Mouse (Mus musculus): Measurements from ENCODE around the gene Npas3. TPM values are rescaled to one million over a fixed set of nuclear protein-coding genes. Genes with fewer than 3 reads are reported as not detected.

Npas3 gene
- polyA plus RNA-seq, 1 experiment from 2014 or later: 17.7 TPM

DNA sequence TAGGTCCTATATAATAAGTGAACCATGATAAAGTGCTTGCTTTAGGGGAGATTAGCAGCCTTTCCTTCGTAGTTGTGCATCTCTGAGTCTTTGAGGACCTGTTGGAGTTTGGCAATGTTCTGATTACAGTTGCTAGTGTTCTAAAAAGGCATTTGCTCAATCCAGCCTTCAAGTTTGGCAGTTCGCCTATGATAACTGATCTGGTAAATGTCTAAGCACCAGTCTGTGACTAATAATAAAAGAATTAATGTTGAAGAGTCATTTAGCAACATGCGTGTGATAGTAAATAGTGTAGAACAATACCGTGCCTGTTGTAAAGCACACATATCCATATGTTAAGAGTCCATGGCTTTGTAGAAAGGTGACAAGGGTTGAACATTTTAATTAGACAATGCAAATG is 173.2 kb downstream of the Npas3 start:
- no peak overlapping the region for H3K27ac ChIP-seq (ENCODE audit: low read length)
- H3K9me3 ChIP-seq (ENCODE audit: control insufficient read depth, low read length): no peaks in the 10 kb centered on the region
- no peaks in the 10 kb centered on the region for H3K27me3 ChIP-seq (replicated peaks; ENCODE audit: control insufficient read depth, insufficient read depth, low read length)
- H3K4me2 ChIP-seq (ENCODE audit: low read length): no peak overlapping the region
- 0 out of 2 replicates have a peak, but pooled peaks cover 2% of the 10 kb centered on the region for H3K4me1 ChIP-seq (replicated peaks; ENCODE audit: control insufficient read depth, insufficient read depth, low read length)
- no peak overlapping the region for H3K4me3 ChIP-seq (replicated peaks; ENCODE audit: low read length)
- no peak for ATAC-seq
- 60% methylated on average over 4 of the region's 4 CpGs for WGBS
- H3K36me3 ChIP-seq (ENCODE audit: control insufficient read depth, insufficient read depth): no peaks in the 10 kb centered on the region
- no peak overlapping the region for H3K9ac ChIP-seq (replicated peaks; ENCODE audit: low read depth, low read length)

GRCm38 (mm10) chr12:53423631-53424030 is 175.2 kb downstream of the Npas3 start:
- Histone ChIP-seq H3K9ac (replicated peaks; ENCODE audit: low read depth, low read length) (no peak overlapping the region), H3K27ac (ENCODE audit: low read length) (no peak overlapping the region), H3K4me1 (replicated peaks; ENCODE audit: control insufficient read depth, insufficient read depth, low read length) (0 out of 2 replicates have a peak, but pooled peaks cover 2% of the 10 kb centered on the region), H3K4me3 (replicated peaks; ENCODE audit: low read length) (no peak overlapping the region), H3K27me3 (replicated peaks; ENCODE audit: control insufficient read depth, insufficient read depth, low read length) (no peaks in the 10 kb centered on the region), H3K9me3 (ENCODE audit: control insufficient read depth, low read length) (no peaks in the 10 kb centered on the region), H3K36me3 (ENCODE audit: control insufficient read depth, insufficient read depth) (no peaks in the 10 kb centered on the region), H3K4me2 (ENCODE audit: low read length) (no peak overlapping the region)
- 60% methylated on average over 2 of the region's 2 CpGs for WGBS
- ATAC-seq: no peak

- Histone ChIP-seq H3K4me1 (replicated peaks; ENCODE audit: control insufficient read depth, insufficient read depth, low read length) (no peaks in the 10 kb centered on the region), H3K27ac (ENCODE audit: low read length) (no peak overlapping the region)
Observed at GRCm38 (mm10) chr12:53426006-53426405, 177.5 kb downstream of the Npas3 start.

DNA sequence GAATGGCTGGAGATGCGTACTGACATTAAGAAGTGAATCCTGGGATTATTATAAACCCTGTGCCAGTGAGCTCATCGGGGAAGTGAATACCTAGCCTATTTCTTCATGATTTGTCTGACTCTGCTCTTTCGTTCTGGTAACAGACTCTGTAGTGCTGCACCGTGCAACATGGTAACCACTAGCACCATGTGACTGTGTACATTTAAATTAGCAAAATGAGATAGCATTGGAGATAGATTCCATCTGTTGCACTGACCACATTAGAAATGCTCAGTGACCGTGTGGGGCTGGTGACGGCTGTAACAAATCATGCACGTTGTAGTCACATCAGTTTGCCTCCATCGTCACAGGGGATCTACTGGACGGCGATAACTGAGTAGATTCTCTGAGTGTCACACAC is 178.7 kb downstream of the Npas3 start:
- no peaks in the 10 kb centered on the region for H3K27me3 ChIP-seq (replicated peaks; ENCODE audit: control insufficient read depth, insufficient read depth, low read length)
- H3K36me3 ChIP-seq (ENCODE audit: control insufficient read depth, insufficient read depth): no peaks in the 10 kb centered on the region
- WGBS: 86% methylated on average over 10 of the region's 10 CpGs
- no peaks in the 10 kb centered on the region for H3K9me3 ChIP-seq (ENCODE audit: control insufficient read depth, low read length)
- H3K4me1 ChIP-seq (replicated peaks; ENCODE audit: control insufficient read depth, insufficient read depth, low read length): no peaks in the 10 kb centered on the region
- no peak overlapping the region for H3K27ac ChIP-seq (ENCODE audit: low read length)
- no peak overlapping the region for H3K9ac ChIP-seq (replicated peaks; ENCODE audit: low read depth, low read length)
- no peak overlapping the region for H3K4me2 ChIP-seq (ENCODE audit: low read length)
- ATAC-seq: no peak
- H3K4me3 ChIP-seq (replicated peaks; ENCODE audit: low read length): no peak overlapping the region

More at GRCm38 (mm10) chr12:53426006-53426405, 177.5 kb downstream of the Npas3 start:
- Histone ChIP-seq H3K27me3 (replicated peaks; ENCODE audit: control insufficient read depth, insufficient read depth, low read length) (no peaks in the 10 kb centered on the region), H3K36me3 (ENCODE audit: control insufficient read depth, insufficient read depth) (no peaks in the 10 kb centered on the region), H3K9ac (replicated peaks; ENCODE audit: low read depth, low read length) (no peak overlapping the region), H3K4me2 (ENCODE audit: low read length) (no peak overlapping the region), H3K4me3 (replicated peaks; ENCODE audit: low read length) (no peak overlapping the region), H3K9me3 (ENCODE audit: control insufficient read depth, low read length) (no peaks in the 10 kb centered on the region)
- no peak for ATAC-seq
- WGBS: 92% methylated on average over 2 of the region's 2 CpGs

GRCm38 (mm10) chr12:53442029-53442428 is 193.6 kb downstream of the Npas3 start:
- Histone ChIP-seq H3K4me1 (replicated peaks; ENCODE audit: control insufficient read depth, insufficient read depth, low read length) (no peaks in the 10 kb centered on the region), H3K4me2 (ENCODE audit: low read length) (no peak overlapping the region)
- WGBS: 93% methylated on average over 2 of the region's 2 CpGs

DNA sequence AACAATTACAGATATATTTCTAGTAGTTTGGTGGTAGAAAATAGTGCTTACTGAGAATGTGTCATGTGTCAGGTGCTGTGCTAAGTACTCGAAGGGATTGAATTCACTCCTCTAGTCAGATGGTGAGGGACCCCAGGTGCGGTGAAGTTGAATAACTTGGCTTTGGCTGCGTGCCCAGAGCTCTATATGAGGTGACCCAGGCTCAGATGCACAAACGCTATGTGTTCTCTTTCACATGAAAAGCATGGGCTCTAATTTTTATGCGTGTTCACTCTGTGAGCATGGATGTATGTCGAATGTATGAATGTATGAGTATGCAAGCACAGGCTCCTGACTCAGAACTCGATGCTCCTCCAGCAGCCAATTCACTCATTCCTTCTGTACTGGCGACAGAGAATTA is 199.0 kb downstream of the Npas3 start:
- Histone ChIP-seq H3K27me3 (replicated peaks; ENCODE audit: control insufficient read depth, insufficient read depth, low read length) (no peaks in the 10 kb centered on the region), H3K4me1 (replicated peaks; ENCODE audit: control insufficient read depth, insufficient read depth, low read length) (peaks cover 13% of the 10 kb centered on the region; the same call in 1 of the 2 replicates), H3K36me3 (ENCODE audit: control insufficient read depth, insufficient read depth) (no peaks in the 10 kb centered on the region), H3K4me2 (ENCODE audit: low read length) (no peak overlapping the region), H3K27ac (ENCODE audit: low read length) (no peak overlapping the region), H3K9ac (replicated peaks; ENCODE audit: low read depth, low read length) (no peak overlapping the region), H3K4me3 (replicated peaks; ENCODE audit: low read length) (no peak overlapping the region), H3K9me3 (ENCODE audit: control insufficient read depth, low read length) (no peaks in the 10 kb centered on the region)
- ATAC-seq: no peak
- WGBS: 5% methylated on average over 8 of the region's 8 CpGs

More at GRCm38 (mm10) chr12:53442029-53442428, 193.6 kb downstream of the Npas3 start:
- no peaks in the 10 kb centered on the region for H3K9me3 ChIP-seq (ENCODE audit: control insufficient read depth, low read length)
- no peak overlapping the region for H3K9ac ChIP-seq (replicated peaks; ENCODE audit: low read depth, low read length)
- H3K27me3 ChIP-seq (replicated peaks; ENCODE audit: control insufficient read depth, insufficient read depth, low read length): no peaks in the 10 kb centered on the region
- no peak overlapping the region for H3K27ac ChIP-seq (ENCODE audit: low read length)
- no peak for ATAC-seq
- no peaks in the 10 kb centered on the region for H3K36me3 ChIP-seq (ENCODE audit: control insufficient read depth, insufficient read depth)
- H3K4me3 ChIP-seq (replicated peaks; ENCODE audit: low read length): no peak overlapping the region

- H3K9me3 ChIP-seq (ENCODE audit: control insufficient read depth, low read length): no peaks in the 10 kb centered on the region
- no peak overlapping the region for H3K9ac ChIP-seq (replicated peaks; ENCODE audit: low read depth, low read length)
- H3K4me1 ChIP-seq (replicated peaks; ENCODE audit: control insufficient read depth, insufficient read depth, low read length): peaks cover 15% of the 10 kb centered on the region; the same call in 1 of the 2 replicates
- no peak overlapping the region for H3K27ac ChIP-seq (ENCODE audit: low read length)
- ATAC-seq: peak; percentile 77
- H3K4me2 ChIP-seq (ENCODE audit: low read length): no peak overlapping the region
- WGBS: 2% methylated on average over 3 of the region's 3 CpGs
- no peaks in the 10 kb centered on the region for H3K27me3 ChIP-seq (replicated peaks; ENCODE audit: control insufficient read depth, insufficient read depth, low read length)
- H3K4me3 ChIP-seq (replicated peaks; ENCODE audit: low read length): no peak overlapping the region
- H3K36me3 ChIP-seq (ENCODE audit: control insufficient read depth, insufficient read depth): no peaks in the 10 kb centered on the region
Observed at GRCm38 (mm10) chr12:53448040-53448439, 199.6 kb downstream of the Npas3 start.

GRCm38 (mm10) chr12:53467549-53467948 is 219.1 kb downstream of the Npas3 start:
- H3K4me2 ChIP-seq (ENCODE audit: low read length): no peak overlapping the region
- no peaks in the 10 kb centered on the region for H3K36me3 ChIP-seq (ENCODE audit: control insufficient read depth, insufficient read depth)
- no peaks in the 10 kb centered on the region for H3K9me3 ChIP-seq (ENCODE audit: control insufficient read depth, low read length)
- H3K9ac ChIP-seq (replicated peaks; ENCODE audit: low read depth, low read length): no peak overlapping the region
- H3K4me1 ChIP-seq (replicated peaks; ENCODE audit: control insufficient read depth, insufficient read depth, low read length): no peaks in the 10 kb centered on the region
- H3K4me3 ChIP-seq (replicated peaks; ENCODE audit: low read length): no peak overlapping the region
- no peaks in the 10 kb centered on the region for H3K27me3 ChIP-seq (replicated peaks; ENCODE audit: control insufficient read depth, insufficient read depth, low read length)
- ATAC-seq: no peak
- H3K27ac ChIP-seq (ENCODE audit: low read length): no peak overlapping the region

- Histone ChIP-seq H3K36me3 (ENCODE audit: control insufficient read depth, insufficient read depth) (no peaks in the 10 kb centered on the region), H3K4me2 (ENCODE audit: low read length) (no peak overlapping the region), H3K4me1 (replicated peaks; ENCODE audit: control insufficient read depth, insufficient read depth, low read length) (no peaks in the 10 kb centered on the region), H3K9me3 (ENCODE audit: control insufficient read depth, low read length) (no peaks in the 10 kb centered on the region), H3K27me3 (replicated peaks; ENCODE audit: control insufficient read depth, insufficient read depth, low read length) (no peaks in the 10 kb centered on the region), H3K4me3 (replicated peaks; ENCODE audit: low read length) (no peak overlapping the region), H3K27ac (ENCODE audit: low read length) (no peak overlapping the region), H3K9ac (replicated peaks; ENCODE audit: low read depth, low read length) (no peak overlapping the region)
- ATAC-seq: no peak
Observed at GRCm38 (mm10) chr12:53474486-53474885, 226.0 kb downstream of the Npas3 start.

GRCm38 (mm10) chr12:53484924-53485323 is 236.4 kb downstream of the Npas3 start:
- no peak overlapping the region for H3K9ac ChIP-seq (replicated peaks; ENCODE audit: low read depth, low read length)
- 88% methylated on average over 6 of the region's 6 CpGs for WGBS

More at GRCm38 (mm10) chr12:53484924-53485323, 236.4 kb downstream of the Npas3 start:
- no peak overlapping the region for H3K4me3 ChIP-seq (replicated peaks; ENCODE audit: low read length)
- H3K4me1 ChIP-seq (replicated peaks; ENCODE audit: control insufficient read depth, insufficient read depth, low read length): no peaks in the 10 kb centered on the region
- H3K27me3 ChIP-seq (replicated peaks; ENCODE audit: control insufficient read depth, insufficient read depth, low read length): no peaks in the 10 kb centered on the region
- no peak overlapping the region for H3K27ac ChIP-seq (ENCODE audit: low read length)
- H3K4me2 ChIP-seq (ENCODE audit: low read length): no peak overlapping the region
- no peak for ATAC-seq
- no peaks in the 10 kb centered on the region for H3K36me3 ChIP-seq (ENCODE audit: control insufficient read depth, insufficient read depth)
- H3K9me3 ChIP-seq (ENCODE audit: control insufficient read depth, low read length): no peaks in the 10 kb centered on the region

All from forebrain, embryonic 16.5 days (tissue).